Mouse (Mus musculus): ENCODE measurements around the gene 6430548M08Rik. TPM values are rescaled to one million over a fixed set of nuclear protein-coding genes. Genes with fewer than 3 reads are reported as not detected.
A peak's percentile ranks its signal among the peaks of the same experiment; 100 is the strongest.

The 6430548M08Rik gene
- polyA plus RNA-seq, 1 experiment from 2014 or later = 7.6 TPM

DNA sequence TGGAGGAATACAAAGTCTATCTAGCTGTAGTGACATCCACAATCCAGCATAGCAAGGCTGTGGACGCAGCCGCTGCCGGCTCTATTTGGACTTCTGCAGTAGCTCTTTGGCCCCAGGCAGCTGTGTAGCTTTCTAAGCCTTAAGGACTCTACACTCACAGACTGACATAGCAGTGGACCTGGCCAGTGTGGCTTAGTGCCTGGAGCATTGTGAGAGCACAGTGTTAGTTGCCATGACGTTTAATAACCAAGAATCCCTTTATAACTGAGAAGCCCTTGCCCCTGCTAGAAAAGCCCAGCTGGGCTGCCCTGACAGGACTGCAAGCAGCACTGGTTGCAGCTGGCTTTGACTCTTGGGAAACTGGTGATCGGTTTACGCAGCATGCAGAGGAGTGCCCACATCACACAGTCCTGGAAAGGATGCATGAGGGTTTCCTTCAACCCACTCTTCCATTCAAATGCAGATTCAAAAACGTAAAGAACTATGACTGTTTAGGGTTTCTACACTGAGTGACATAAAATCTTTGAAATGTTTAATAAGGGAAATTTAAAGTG is 11.0 kb downstream of the 6430548M08Rik start:
- Histone ChIP-seq H3K4me2 (no peak overlapping the region), H3K27ac (no peak overlapping the region), H3K27me3 (peaks cover 9% of the 10 kb centered on the region; the same call in 1 of the 2 replicates), H3K4me3 (no peak overlapping the region), H3K9ac (no peak overlapping the region), H3K9me3 (no peaks in the 10 kb centered on the region), H3K36me3 (no peaks in the 10 kb centered on the region), H3K4me1 (peaks cover 11% of the 10 kb centered on the region; the same call in 1 of the 2 replicates)
- WGBS = 59% methylated on average over 7 of the region's 7 CpGs
- ATAC-seq (ENCODE audit: insufficient number of reproducible peaks, low FRiP score, low TSS enrichment, low read depth) = 0 out of 2 replicates have a peak, but pooled peaks have one; percentile 40

GRCm38 (mm10) chr8:120126357-120127161 is 12.6 kb downstream of the 6430548M08Rik start:
- Histone ChIP-seq H3K9me3 (no peaks in the 10 kb centered on the region), H3K36me3 (no peaks in the 10 kb centered on the region), H3K4me2 (no peak overlapping the region), H3K4me1 (0 out of 2 replicates have a peak, but pooled peaks cover 8% of the 10 kb centered on the region), H3K27me3 (peaks cover 5% of the 10 kb centered on the region; the same call in 1 of the 2 replicates), H3K9ac (no peak overlapping the region), H3K27ac (peak overlapping the region; percentile 47; the same call in 1 of the 2 replicates), H3K4me3 (no peak overlapping the region)
- ATAC-seq (ENCODE audit: insufficient number of reproducible peaks, low FRiP score, low TSS enrichment, low read depth) = no peak
- 47% methylated on average over 14 of the region's 14 CpGs for WGBS

GRCm38 (mm10) chr8:120129547-120129946 is 15.6 kb downstream of the 6430548M08Rik start:
- ATAC-seq (ENCODE audit: insufficient number of reproducible peaks, low FRiP score, low TSS enrichment, low read depth) = no peak
- H3K27ac ChIP-seq = no peak overlapping the region

DNA sequence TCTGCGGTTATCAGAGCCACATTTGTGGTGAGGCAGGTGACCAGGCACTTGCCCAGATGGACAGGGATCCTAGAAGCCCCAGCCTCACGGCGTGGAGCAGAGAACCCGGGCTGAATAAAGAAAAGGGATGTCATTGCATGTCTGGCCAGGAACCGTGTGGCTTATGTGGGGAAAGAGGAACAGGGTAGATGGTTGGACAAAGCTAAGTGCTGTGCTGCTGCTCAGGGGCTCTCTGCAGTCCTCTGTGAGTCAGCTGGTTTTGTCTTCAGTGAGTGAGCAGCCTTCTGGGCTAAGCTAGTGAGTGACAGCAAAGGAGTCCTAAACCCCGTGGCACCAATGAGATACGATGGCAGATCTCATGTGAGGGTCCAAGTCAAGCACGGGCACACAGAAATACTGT is 17.2 kb downstream of the 6430548M08Rik start:
- Histone ChIP-seq H3K27me3 (peaks cover 12% of the 10 kb centered on the region; the same call in 1 of the 2 replicates), H3K4me3 (no peak overlapping the region), H3K4me2 (no peak overlapping the region), H3K36me3 (no peaks in the 10 kb centered on the region), H3K27ac (no peak overlapping the region), H3K9me3 (no peaks in the 10 kb centered on the region), H3K9ac (no peak overlapping the region), H3K4me1 (0 out of 2 replicates have a peak, but pooled peaks cover 8% of the 10 kb centered on the region)
- ATAC-seq (ENCODE audit: insufficient number of reproducible peaks, low FRiP score, low TSS enrichment, low read depth) = no peak
- 80% methylated on average over 8 of the region's 8 CpGs for WGBS

More at GRCm38 (mm10) chr8:120129547-120129946, 15.6 kb downstream of the 6430548M08Rik start:
- Histone ChIP-seq H3K4me2 (no peak overlapping the region), H3K4me1 (0 out of 2 replicates have a peak, but pooled peaks cover 8% of the 10 kb centered on the region), H3K36me3 (no peaks in the 10 kb centered on the region), H3K9me3 (no peaks in the 10 kb centered on the region), H3K4me3 (no peak overlapping the region), H3K27me3 (peaks cover 5% of the 10 kb centered on the region; the same call in 1 of the 2 replicates), H3K9ac (no peak overlapping the region)
- WGBS = 60% methylated on average over 4 of the region's 4 CpGs

- H3K4me1 ChIP-seq = 0 out of 2 replicates have a peak, but pooled peaks cover 2% of the 10 kb centered on the region
- 74% methylated on average over 7 of the region's 7 CpGs for WGBS
- no peak overlapping the region for H3K4me2 ChIP-seq
- H3K36me3 ChIP-seq = no peaks in the 10 kb centered on the region
- H3K4me3 ChIP-seq = no peak overlapping the region
- H3K27me3 ChIP-seq = 0 out of 2 replicates have a peak, but pooled peaks cover 10% of the 10 kb centered on the region
- H3K27ac ChIP-seq = no peak overlapping the region
- no peak overlapping the region for H3K9ac ChIP-seq
- no peak for ATAC-seq (ENCODE audit: insufficient number of reproducible peaks, low FRiP score, low TSS enrichment, low read depth)
- H3K9me3 ChIP-seq = no peaks in the 10 kb centered on the region
Measured at GRCm38 (mm10) chr8:120133169-120133568, 19.2 kb downstream of the 6430548M08Rik start.

GRCm38 (mm10) chr8:120135687-120136086 is 21.7 kb downstream of the 6430548M08Rik start:
- Histone ChIP-seq H3K4me3 (no peak overlapping the region), H3K9ac (no peak overlapping the region), H3K9me3 (no peaks in the 10 kb centered on the region), H3K27ac (no peak overlapping the region), H3K27me3 (0 out of 2 replicates have a peak, but pooled peaks cover 10% of the 10 kb centered on the region), H3K4me1 (0 out of 2 replicates have a peak, but pooled peaks cover 2% of the 10 kb centered on the region), H3K36me3 (no peaks in the 10 kb centered on the region), H3K4me2 (no peak overlapping the region)
- WGBS = 86% methylated on average over 7 of the region's 7 CpGs
- ATAC-seq (ENCODE audit: insufficient number of reproducible peaks, low FRiP score, low TSS enrichment, low read depth) = no peak

DNA sequence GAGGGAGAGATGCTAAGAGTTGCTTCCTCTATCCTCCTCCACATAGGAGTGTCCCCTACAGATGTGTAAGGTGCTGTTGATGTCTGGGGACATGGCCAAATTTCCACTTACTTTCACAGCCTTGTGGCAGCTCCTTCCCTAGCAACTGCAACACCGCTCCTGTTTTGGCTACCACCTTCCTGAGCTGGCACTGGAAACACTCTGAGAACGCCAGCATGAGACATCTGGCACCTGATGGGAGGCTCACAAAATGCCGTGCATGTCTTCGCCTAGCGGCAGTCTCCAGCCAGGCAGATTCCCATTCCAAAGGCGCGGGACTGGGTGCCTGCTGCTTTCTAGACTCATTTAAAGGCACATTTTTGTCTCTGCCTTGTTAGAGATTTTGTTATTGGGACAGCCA is 22.7 kb downstream of the 6430548M08Rik start:
- no peaks in the 10 kb centered on the region for H3K9me3 ChIP-seq
- 53% methylated on average over 7 of the region's 7 CpGs for WGBS
- H3K27me3 ChIP-seq = 0 out of 2 replicates have a peak, but pooled peaks cover 10% of the 10 kb centered on the region
- H3K36me3 ChIP-seq = no peaks in the 10 kb centered on the region
- H3K4me2 ChIP-seq = no peak overlapping the region
- H3K4me3 ChIP-seq = no peak overlapping the region
- no peak for ATAC-seq (ENCODE audit: insufficient number of reproducible peaks, low FRiP score, low TSS enrichment, low read depth)
- no peak overlapping the region for H3K9ac ChIP-seq
- no peak overlapping the region for H3K27ac ChIP-seq
- H3K4me1 ChIP-seq = 0 out of 2 replicates have a peak, but pooled peaks cover 2% of the 10 kb centered on the region

DNA sequence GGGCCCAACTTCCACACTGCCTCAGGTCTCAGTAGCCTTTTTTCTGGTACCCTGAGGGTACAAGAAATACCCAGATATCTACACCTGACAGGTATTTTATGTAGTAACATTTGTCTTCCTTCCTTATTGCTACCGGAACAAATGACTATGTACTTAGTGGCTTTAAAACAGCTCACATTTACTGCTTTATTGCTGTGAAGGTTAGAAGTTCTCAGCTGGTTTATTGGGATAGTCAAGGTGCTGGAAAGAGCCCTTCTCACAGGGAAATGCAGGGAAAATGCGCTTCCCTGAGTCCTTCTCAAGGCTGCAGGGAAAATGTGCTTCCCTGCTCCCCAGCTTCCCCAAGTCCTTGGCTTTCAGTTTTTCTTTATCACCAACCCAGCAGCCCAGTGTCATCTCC is 25.0 kb downstream of the 6430548M08Rik start:
- Histone ChIP-seq H3K4me1 (0 out of 2 replicates have a peak, but pooled peaks cover 2% of the 10 kb centered on the region), H3K9me3 (no peaks in the 10 kb centered on the region), H3K27ac (no peak overlapping the region), H3K4me2 (no peak overlapping the region), H3K36me3 (no peaks in the 10 kb centered on the region), H3K4me3 (no peak overlapping the region), H3K27me3 (0 out of 2 replicates have a peak, but pooled peaks cover 10% of the 10 kb centered on the region), H3K9ac (no peak overlapping the region)
- ATAC-seq (ENCODE audit: insufficient number of reproducible peaks, low FRiP score, low TSS enrichment, low read depth) = no peak
- 56% methylated on average over 2 of the region's 2 CpGs for WGBS

DNA sequence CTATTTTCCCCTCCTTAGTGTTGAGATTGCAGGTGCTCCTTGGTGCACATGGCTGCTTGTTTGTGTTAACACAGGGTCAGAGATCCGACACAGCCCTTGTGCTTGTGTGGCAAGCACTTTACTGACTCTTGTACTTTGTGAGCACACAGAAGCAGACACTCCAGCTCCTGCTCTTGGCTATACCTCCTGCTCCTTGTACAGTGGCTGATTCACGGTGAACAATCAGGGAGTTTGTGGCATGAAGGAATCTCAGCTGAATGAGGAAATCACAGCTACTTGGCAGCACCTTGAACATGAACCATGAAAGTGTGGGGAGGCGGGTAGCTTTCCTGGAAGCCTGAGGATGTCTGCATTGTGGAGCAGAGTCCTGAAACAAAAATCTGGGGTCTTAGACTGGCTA is 26.8 kb downstream of the 6430548M08Rik start:
- H3K27me3 ChIP-seq = 0 out of 2 replicates have a peak, but pooled peaks cover 8% of the 10 kb centered on the region
- H3K4me1 ChIP-seq = 0 out of 2 replicates have a peak, but pooled peaks cover 9% of the 10 kb centered on the region
- no peak overlapping the region for H3K9ac ChIP-seq
- ATAC-seq (ENCODE audit: insufficient number of reproducible peaks, low FRiP score, low TSS enrichment, low read depth) = no peak
- no peak overlapping the region for H3K4me3 ChIP-seq
- H3K36me3 ChIP-seq = no peaks in the 10 kb centered on the region
- 67% methylated on average over 3 of the region's 3 CpGs for WGBS
- H3K4me2 ChIP-seq = no peak overlapping the region
- no peaks in the 10 kb centered on the region for H3K9me3 ChIP-seq
- no peak overlapping the region for H3K27ac ChIP-seq

DNA sequence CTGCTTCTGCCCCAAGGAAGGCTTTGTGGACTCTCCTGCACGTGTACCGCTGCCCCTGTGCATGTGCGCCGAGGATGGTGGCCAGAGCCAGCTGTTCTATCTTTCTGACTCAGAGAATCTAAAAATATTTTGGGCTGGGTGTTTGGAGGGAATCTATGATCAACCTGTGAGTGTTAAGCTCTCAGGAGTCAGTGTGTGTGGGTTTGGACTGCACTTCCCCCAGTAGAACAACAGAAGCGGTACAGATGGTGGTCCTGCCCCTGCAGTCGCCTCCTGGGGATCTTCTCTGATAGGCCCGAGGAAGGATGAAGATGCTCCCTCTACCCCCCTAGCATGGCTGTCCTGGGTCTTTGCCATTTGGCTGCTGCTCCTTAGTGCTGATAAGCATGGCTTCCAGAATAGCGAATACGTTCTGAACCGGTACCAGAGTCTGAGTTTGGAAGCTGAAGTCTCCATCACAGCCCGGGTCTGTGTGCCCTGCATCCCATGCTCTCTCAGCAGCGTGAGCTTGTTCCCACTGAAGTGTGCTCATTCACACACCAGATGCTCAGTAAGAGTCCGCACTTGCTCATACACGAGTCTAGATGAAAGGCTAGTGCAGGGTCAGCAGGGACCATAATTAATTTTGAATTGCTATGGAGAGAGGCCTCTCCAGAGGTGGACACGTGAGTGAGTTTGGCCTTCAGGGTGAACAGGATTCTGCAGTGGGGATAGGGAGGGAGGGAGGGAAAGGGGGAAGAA is 30.1 kb downstream of the 6430548M08Rik start:
- H3K36me3 ChIP-seq = no peaks in the 10 kb centered on the region
- no peaks in the 10 kb centered on the region for H3K27me3 ChIP-seq
- ATAC-seq (ENCODE audit: insufficient number of reproducible peaks, low FRiP score, low TSS enrichment, low read depth) = no peak
- 0 out of 2 replicates have a peak, but pooled peaks cover 7% of the 10 kb centered on the region for H3K4me1 ChIP-seq
- no peak overlapping the region for H3K4me3 ChIP-seq
- 63% methylated on average over 15 of the region's 15 CpGs for WGBS
- no peak overlapping the region for H3K9ac ChIP-seq
- no peak overlapping the region for H3K4me2 ChIP-seq
- H3K9me3 ChIP-seq = no peaks in the 10 kb centered on the region
- no peak overlapping the region for H3K27ac ChIP-seq

GRCm38 (mm10) chr8:120144652-120145301 is 30.8 kb downstream of the 6430548M08Rik start:
- Histone ChIP-seq H3K27me3 (no peaks in the 10 kb centered on the region), H3K9ac (no peak overlapping the region), H3K27ac (no peak overlapping the region; the same call in 1 of the 2 replicates), H3K4me1 (0 out of 2 replicates have a peak, but pooled peaks cover 7% of the 10 kb centered on the region), H3K4me2 (no peak overlapping the region), H3K4me3 (no peak overlapping the region), H3K9me3 (no peaks in the 10 kb centered on the region), H3K36me3 (no peaks in the 10 kb centered on the region)
- 53% methylated on average over 12 of the region's 12 CpGs for WGBS
- no peak for ATAC-seq (ENCODE audit: insufficient number of reproducible peaks, low FRiP score, low TSS enrichment, low read depth)

Measured in limb, embryonic 15.5 days (tissue).